Mouse (Mus musculus) olfactory bulb, adult 2 months (tissue): ENCODE measurements at regions not wholly inside any gene's neighbourhood (a gene's known extent, or its start where the extent isn't known, plus 50 kb on each side); places are given as distances from the start of the nearest gene placed in this dataset.

Experiments used
- H3K27ac ChIP-seq: fragments of 200-500 bp; 2 replicates; pipeline ENCODE4 v1.5.1; 2012; ENCODE audit warnings: low read depth, low read length; ENCODE audit not compliant: insufficient read depth
- H3K4me1 ChIP-seq: fragments of 200-500 bp; 2 replicates; pipeline ENCODE4 v1.6.1; 2012; ENCODE audit warnings: low read length; ENCODE audit not compliant: control insufficient read depth, insufficient read depth
- H3K4me3 ChIP-seq: fragments of 200-500 bp; 2 replicates; pipeline ENCODE4 v1.5.1; 2012; ENCODE audit warnings: mild to moderate bottlenecking, low read depth, low read length, moderate library complexity; ENCODE audit not compliant: insufficient read depth
- CTCF ChIP-seq: fragments of 200-500 bp; IDR thresholded peaks from 2 replicates; pipeline ENCODE4 v1.5.1; 2012; ENCODE audit warnings: low read depth, mild to moderate bottlenecking, low read length, moderate library complexity; ENCODE audit not compliant: insufficient read depth
- POLR2A ChIP-seq: fragments of 200-500 bp; IDR thresholded peaks from 2 replicates; pipeline ENCODE4 v1.6.1; 2012; ENCODE audit warnings: mild to moderate bottlenecking, low read depth, low read length, moderate library complexity; ENCODE audit not compliant: insufficient read depth
- WGBS: fragments of 180-500 bp; shearing (Covaris S2); methylation state at CpG from one replicate; pipeline ENCODE4 v1.1.7; 2018; 5-methylcytosine and 5-hydroxymethylcytosine counted together

- TF ChIP-seq CTCF (no peak), POLR2A (no peak)
- 87% methylated on average over 4 of the region's 4 CpGs for WGBS
- H3K4me3 ChIP-seq, result no peak overlapping the region
- H3K27ac ChIP-seq, result no peak overlapping the region
- no peaks in the 10 kb centered on the region for H3K4me1 ChIP-seq
These were observed 98.4 kb upstream of the Peli2 start for GRCm38 (mm10) chr14:48022271-48022670.

GRCm38 (mm10) chr14:48024051-48024693 is 96.5 kb upstream of the Peli2 start:
- TF ChIP-seq CTCF, result no peak
- no peak for TF ChIP-seq POLR2A
- Histone ChIP-seq H3K4me3 (no peak overlapping the region), H3K27ac (no peak overlapping the region), H3K4me1 (no peaks in the 10 kb centered on the region)
- WGBS, result 48% methylated on average over 8 of the region's 8 CpGs

- 16% methylated on average over 4 of the region's 4 CpGs for WGBS
- Histone ChIP-seq H3K27ac (peak overlapping the region; percentile 82), H3K4me1 (no peaks in the 10 kb centered on the region), H3K4me3 (no peak overlapping the region)
- TF ChIP-seq POLR2A (no peak), CTCF (no peak)
These were observed 81.3 kb upstream of the Peli2 start for GRCm38 (mm10) chr14:48039286-48039790.

GRCm38 (mm10) chr14:48046094-48046493 is 74.5 kb upstream of the Peli2 start:
- no peak overlapping the region for H3K27ac ChIP-seq
- no peaks in the 10 kb centered on the region for H3K4me1 ChIP-seq
- H3K4me3 ChIP-seq, result no peak overlapping the region
- 94% methylated on average over 9 of the region's 9 CpGs for WGBS
- TF ChIP-seq POLR2A, result no peak
- no peak for TF ChIP-seq CTCF

- H3K27ac ChIP-seq, result no peak overlapping the region
- no peak overlapping the region for H3K4me3 ChIP-seq
- H3K4me1 ChIP-seq, result no peaks in the 10 kb centered on the region
- no peak for TF ChIP-seq POLR2A
- TF ChIP-seq CTCF, result no peak
- 83% methylated on average over 1 of the region's 1 CpGs for WGBS
These were observed 73.8 kb upstream of the Peli2 start for GRCm38 (mm10) chr14:48046831-48047230.

- Histone ChIP-seq H3K4me3 (no peak overlapping the region), H3K4me1 (peaks cover 3% of the 10 kb centered on the region; the same call in 1 of the 2 replicates), H3K27ac (no peak overlapping the region)
- TF ChIP-seq POLR2A, result no peak
- no peak for TF ChIP-seq CTCF
- WGBS, result 76% methylated on average over 5 of the region's 5 CpGs
These were observed 70.7 kb upstream of the Peli2 start for GRCm38 (mm10) chr14:48049698-48050459.

GRCm38 (mm10) chr14:48050460-48050760 is 70.2 kb upstream of the Peli2 start:
- TF ChIP-seq POLR2A (no peak), CTCF (no peak)
- H3K4me3 ChIP-seq, result no peak overlapping the region
- no peak overlapping the region for H3K27ac ChIP-seq
- WGBS, result 97% methylated on average over 2 of the region's 2 CpGs
- peaks cover 3% of the 10 kb centered on the region; the same call in 1 of the 2 replicates for H3K4me1 ChIP-seq

- Histone ChIP-seq H3K4me3 (no peak overlapping the region), H3K4me1 (peaks cover 3% of the 10 kb centered on the region; the same call in 1 of the 2 replicates), H3K27ac (peak overlapping the region; percentile 56)
- TF ChIP-seq CTCF, result no peak
- no peak for TF ChIP-seq POLR2A
- 25% methylated on average over 3 of the region's 3 CpGs for WGBS
These were observed 68.7 kb upstream of the Peli2 start for GRCm38 (mm10) chr14:48051971-48052370.

- peak overlapping the region; percentile 56 for H3K27ac ChIP-seq
- H3K4me3 ChIP-seq, result no peak overlapping the region
- H3K4me1 ChIP-seq, result peaks cover 3% of the 10 kb centered on the region; the same call in 1 of the 2 replicates
- TF ChIP-seq CTCF (no peak), POLR2A (no peak)
- WGBS, result 13% methylated on average over 7 of the region's 7 CpGs
These were observed 68.2 kb upstream of the Peli2 start for GRCm38 (mm10) chr14:48052405-48052804.

- Histone ChIP-seq H3K4me1 (peaks cover 3% of the 10 kb centered on the region; the same call in 1 of the 2 replicates), H3K4me3 (no peak overlapping the region), H3K27ac (no peak overlapping the region)
- 90% methylated on average over 4 of the region's 4 CpGs for WGBS
- TF ChIP-seq POLR2A (no peak), CTCF (no peak)
These were observed 67.5 kb upstream of the Peli2 start for GRCm38 (mm10) chr14:48053151-48053550.
